Mouse (Mus musculus) thymus, adult 2 months (tissue): ENCODE measurements at regions not wholly inside any gene's neighbourhood (a gene's known extent, or its start where the extent isn't known, plus 50 kb on each side); places are given as distances from the start of the nearest gene placed in this dataset.

Experiments used
- DNase-seq: peaks from one replicate; pipeline ENCODE4 v3.0.0; 2021
- H3K27ac ChIP-seq: fragments of 200-500 bp; 2 replicates; pipeline ENCODE4 v1.5.1; 2012; ENCODE audit warnings: low read length, control low read depth; ENCODE audit not compliant: control insufficient read depth, insufficient read depth
- H3K27me3 ChIP-seq: fragments of 200-500 bp; 2 replicates; pipeline ENCODE4 v1.6.1; 2012; ENCODE audit warnings: mild to moderate bottlenecking, low read length, moderate library complexity, mixed read lengths; ENCODE audit not compliant: control insufficient read depth, insufficient read depth
- H3K36me3 ChIP-seq: fragments of 200-500 bp; 2 replicates; pipeline ENCODE4 v1.6.1; 2012; ENCODE audit warnings: mild to moderate bottlenecking, low read length, moderate library complexity; ENCODE audit not compliant: control insufficient read depth, insufficient read depth
- H3K4me1 ChIP-seq: fragments of 200-500 bp; replicated peaks from 2 replicates; pipeline ENCODE4 v1.6.1; 2012; ENCODE audit warnings: low read length; ENCODE audit not compliant: control insufficient read depth, insufficient read depth
- H3K4me3 ChIP-seq: fragments of 200-500 bp; 2 replicates; pipeline ENCODE4 v1.5.1; 2012; ENCODE audit warnings: mild to moderate bottlenecking, low read length, control low read depth, moderate library complexity; ENCODE audit not compliant: control insufficient read depth, insufficient read depth
- CTCF ChIP-seq: fragments of 200-500 bp; IDR thresholded peaks from 2 replicates; pipeline ENCODE4 v1.5.1; 2012; ENCODE audit warnings: mild to moderate bottlenecking, control low read depth, low read length, moderate library complexity, borderline replicate concordance; ENCODE audit not compliant: control insufficient read depth, poor library complexity, insufficient read depth; ENCODE audit errors: extremely low read depth
- POLR2A ChIP-seq: fragments of 200-500 bp; IDR thresholded peaks from 2 replicates; pipeline ENCODE4 v1.6.1; 2012; ENCODE audit warnings: mild to moderate bottlenecking, low read length, control low read depth, moderate library complexity; ENCODE audit not compliant: control insufficient read depth, poor library complexity, insufficient read depth; ENCODE audit errors: extremely low read depth
- WGBS: fragments of 180-500 bp; shearing (Covaris S2); methylation state at CpG from one replicate; pipeline ENCODE4 v1.1.7; 2018; 5-methylcytosine and 5-hydroxymethylcytosine counted together

DNA sequence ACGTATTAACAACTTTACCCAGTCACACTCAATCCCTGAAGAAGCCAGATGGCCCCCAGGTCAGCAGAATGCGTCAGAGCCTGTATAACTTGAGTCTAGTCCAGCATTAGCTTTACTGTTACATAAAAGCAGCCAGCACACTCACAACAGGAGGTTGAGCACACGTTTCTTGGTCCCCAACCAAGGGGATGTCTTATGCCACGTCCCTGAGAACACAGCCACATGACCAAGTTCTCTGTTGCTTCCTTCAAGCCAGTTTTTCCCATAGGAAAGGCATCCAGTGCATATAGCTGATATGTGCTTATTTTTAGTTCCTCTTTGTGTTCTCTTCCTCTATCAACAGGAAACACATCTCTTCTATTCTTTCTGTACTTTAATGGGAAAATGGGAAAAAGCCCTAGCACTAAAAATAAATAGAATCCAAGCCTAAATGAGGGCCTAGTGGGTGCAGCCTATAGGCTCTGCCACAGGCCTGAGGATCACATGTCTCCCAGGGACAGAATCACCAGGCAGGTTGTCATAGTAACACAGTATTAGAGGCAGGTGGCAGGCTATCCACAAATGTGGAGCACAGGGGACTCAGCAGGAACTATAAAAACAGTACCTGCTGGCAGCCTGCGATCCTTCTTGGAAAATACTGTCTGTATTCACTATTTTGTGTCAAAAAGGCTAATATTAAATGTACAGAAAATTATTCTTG lies 160.1 kb downstream of the Tmem17 start:
- Histone ChIP-seq H3K27ac (no peak overlapping the region), H3K4me3 (no peak overlapping the region), H3K4me1 (peaks cover 14% of the 10 kb centered on the region), H3K36me3 (no peaks in the 10 kb centered on the region), H3K27me3 (no peaks in the 10 kb centered on the region)
- DNase-seq, result no peak
- 84% methylated on average over 5 of the region's 5 CpGs for WGBS
- TF ChIP-seq CTCF, result no peak
- TF ChIP-seq POLR2A, result no peak

DNA sequence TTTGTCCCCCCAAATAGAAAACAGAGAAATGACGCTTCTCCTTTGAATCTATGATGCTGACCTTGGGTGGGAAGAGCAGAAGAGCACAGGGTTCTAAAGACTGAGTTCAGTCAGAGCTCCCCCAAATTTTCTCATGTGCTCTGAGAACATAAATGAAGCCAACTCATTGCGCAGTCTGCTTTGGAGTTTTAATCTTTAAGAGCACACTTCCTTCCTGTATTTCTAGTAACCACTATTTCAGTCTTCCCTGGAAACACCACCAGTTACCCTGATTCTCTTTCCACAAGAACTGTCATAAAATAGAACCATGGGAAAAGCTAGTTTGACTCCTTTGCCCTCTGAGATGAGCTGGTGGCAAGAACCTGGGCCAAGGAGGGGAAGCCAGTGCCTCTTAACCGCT lies 163.2 kb downstream of the Tmem17 start:
- H3K4me1 ChIP-seq, result peaks cover 14% of the 10 kb centered on the region
- H3K27ac ChIP-seq, result no peak overlapping the region
- H3K4me3 ChIP-seq, result no peak overlapping the region
- no peaks in the 10 kb centered on the region for H3K36me3 ChIP-seq
- 23% methylated on average over 3 of the region's 3 CpGs for WGBS
- H3K27me3 ChIP-seq, result no peaks in the 10 kb centered on the region
- no peak for TF ChIP-seq POLR2A
- no peak for TF ChIP-seq CTCF
- DNase-seq, result no peak

DNA sequence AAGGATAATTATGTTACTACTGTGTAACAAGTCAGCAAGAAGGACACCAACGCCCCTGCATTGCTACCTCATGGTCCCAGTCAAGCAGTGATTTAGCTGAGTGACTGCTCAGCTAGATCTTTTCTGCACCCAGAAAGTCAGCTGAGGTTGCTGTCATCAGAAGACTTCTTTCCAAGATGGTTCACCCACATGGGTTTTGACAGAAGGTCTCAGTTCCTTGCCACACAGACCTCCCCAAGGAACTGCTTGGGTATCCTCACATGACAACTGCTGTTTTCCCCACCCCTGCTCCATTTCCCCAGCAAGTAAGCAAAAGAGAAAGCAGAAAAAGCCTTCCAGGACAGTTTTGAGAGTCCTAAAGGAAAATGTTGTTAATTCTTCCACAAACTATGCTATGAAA lies 163.9 kb downstream of the Tmem17 start:
- no peak for DNase-seq
- TF ChIP-seq POLR2A, result no peak
- no peak for TF ChIP-seq CTCF
- WGBS, result 95% methylated on average over 1 of the region's 1 CpGs
- H3K4me3 ChIP-seq, result no peak overlapping the region
- H3K4me1 ChIP-seq, result peaks cover 14% of the 10 kb centered on the region
- H3K36me3 ChIP-seq, result no peaks in the 10 kb centered on the region
- H3K27ac ChIP-seq, result no peak overlapping the region
- H3K27me3 ChIP-seq, result no peaks in the 10 kb centered on the region

DNA sequence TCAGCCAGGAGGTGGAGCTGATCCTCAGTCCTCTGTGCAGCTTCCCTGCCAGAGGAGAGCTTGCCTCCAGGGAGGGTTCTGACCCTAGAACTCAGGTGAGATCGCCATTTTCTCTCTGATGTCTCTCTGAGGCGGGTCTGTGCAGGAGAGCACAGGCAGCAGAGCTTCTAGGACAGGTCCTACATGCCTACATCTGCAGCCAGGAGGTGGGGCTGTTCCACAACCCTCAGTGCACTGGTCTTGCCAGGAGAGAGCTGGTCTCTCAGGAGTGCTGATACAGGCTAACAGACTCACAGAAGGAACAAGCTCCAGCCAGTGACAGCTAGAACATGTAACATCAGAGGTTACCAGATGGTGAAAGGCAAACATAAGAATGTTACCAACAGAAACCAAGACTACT lies 165.4 kb downstream of the Tmem17 start:
- Histone ChIP-seq H3K27ac (no peak overlapping the region), H3K27me3 (no peaks in the 10 kb centered on the region), H3K4me1 (peaks cover 14% of the 10 kb centered on the region), H3K36me3 (no peaks in the 10 kb centered on the region), H3K4me3 (no peak overlapping the region)
- peak; percentile 69 for DNase-seq
- 27% methylated on average over 2 of the region's 2 CpGs for WGBS
- TF ChIP-seq POLR2A, result no peak
- TF ChIP-seq CTCF, result 0 out of 2 replicates have a peak, but pooled peaks have one; percentile 41

DNA sequence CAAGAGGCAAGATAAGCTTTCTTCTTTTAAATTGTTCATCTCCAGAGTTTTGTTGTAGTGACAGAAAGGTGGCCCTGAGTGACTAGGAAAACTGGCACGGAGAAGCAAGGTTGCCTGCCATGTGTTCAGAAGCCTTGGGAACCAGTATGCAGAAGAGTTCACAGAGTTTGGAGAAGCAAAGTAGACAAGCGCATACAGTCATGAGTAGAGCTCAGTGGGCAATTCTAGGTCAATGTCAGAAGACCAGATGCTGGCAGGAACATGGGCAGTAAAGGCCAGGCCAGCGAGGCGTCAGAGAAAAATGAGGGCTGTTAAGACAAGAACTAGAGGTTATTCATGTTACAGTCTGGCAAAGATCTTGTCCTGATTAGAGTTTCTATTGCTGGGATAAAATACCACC lies 172.7 kb downstream of the Tmem17 start:
- Histone ChIP-seq H3K36me3 (no peaks in the 10 kb centered on the region), H3K4me1 (no peaks in the 10 kb centered on the region), H3K4me3 (no peak overlapping the region), H3K27me3 (no peaks in the 10 kb centered on the region), H3K27ac (no peak overlapping the region)
- no peak for DNase-seq
- 96% methylated on average over 4 of the region's 4 CpGs for WGBS
- TF ChIP-seq POLR2A, result no peak
- no peak for TF ChIP-seq CTCF

DNA sequence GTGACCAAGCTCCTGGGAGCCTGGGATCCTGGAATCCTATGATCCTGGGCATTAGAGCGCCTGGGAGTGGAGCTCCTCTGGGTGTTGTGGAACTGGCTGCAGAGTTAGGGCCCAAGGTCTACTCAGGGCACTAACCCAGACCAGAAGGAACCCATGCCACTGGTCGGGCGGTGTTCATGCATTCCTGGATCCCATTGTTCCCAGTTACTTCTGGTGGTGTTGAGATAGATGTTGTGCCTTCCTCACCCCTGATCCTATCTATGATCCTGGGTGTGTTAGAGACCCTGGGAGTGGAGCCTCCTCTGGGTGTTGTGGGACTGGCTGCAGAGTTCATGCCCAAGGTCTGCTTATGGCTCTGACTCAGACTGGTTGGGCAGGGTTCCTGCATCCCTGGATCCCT lies 169.9 kb downstream of the B3gnt2 start:
- Histone ChIP-seq H3K4me3 (no peak overlapping the region), H3K27me3 (no peaks in the 10 kb centered on the region), H3K36me3 (no peaks in the 10 kb centered on the region), H3K27ac (no peak overlapping the region), H3K4me1 (peaks cover 27% of the 10 kb centered on the region)
- no peak for DNase-seq
- 97% methylated on average over 3 of the region's 3 CpGs for WGBS
- no peak for TF ChIP-seq CTCF
